Mouse (Mus musculus) layer of hippocampus, postnatal 36 days (tissue): ENCODE data around the gene Depdc5. TPM values are rescaled to one million over a fixed set of nuclear protein-coding genes. Genes with fewer than 3 reads are reported as not detected.
A peak's percentile ranks its signal among the peaks of the same experiment; 100 is the strongest.

Source experiments
- DNase-seq, 2 experiments: peaks; one replicate each; pipeline ENCODE4 v3.0.0; 2022
- total RNA-seq, 2 experiments: library from RNA; stranded (reverse); gene quantifications; 2 replicates each; pipeline ENCODE4 v1.2.3; 2021

The Depdc5 gene
- total RNA-seq, 2 experiments from 2014 or later, result 64.3 to 69.0 TPM

GRCm38 (mm10) chr5:33002781-33003180, 139.3 kb downstream of the Depdc5 start:
- no peak for DNase-seq

- no peak for DNase-seq
Observed at GRCm38 (mm10) chr5:33003500-33003899, 140.0 kb downstream of the Depdc5 start.

GRCm38 (mm10) chr5:33004110-33004509, 140.6 kb downstream of the Depdc5 start:
- DNase-seq, result no peak

GRCm38 (mm10) chr5:33005442-33006145, 142.1 kb downstream of the Depdc5 start:
- peak in 1 of 2 experiments; percentile 37 for DNase-seq

- peak in 1 of 2 experiments; percentile 58 for DNase-seq
Observed at GRCm38 (mm10) chr5:33006670-33007069, 143.2 kb downstream of the Depdc5 start.

GRCm38 (mm10) chr5:33007371-33007770, 143.9 kb downstream of the Depdc5 start:
- no peak for DNase-seq

- DNase-seq, result no peak
Observed at GRCm38 (mm10) chr5:33009301-33009700, 145.8 kb downstream of the Depdc5 start.

GRCm38 (mm10) chr5:33009818-33010812, 146.6 kb downstream of the Depdc5 start:
- no peak for DNase-seq

GRCm38 (mm10) chr5:33011132-33012106, 147.9 kb downstream of the Depdc5 start:
- no peak for DNase-seq

GRCm38 (mm10) chr5:33014096-33014495, 150.6 kb downstream of the Depdc5 start:
- no peak for DNase-seq

GRCm38 (mm10) chr5:33015579-33015978, 152.1 kb downstream of the Depdc5 start:
- no peak for DNase-seq

GRCm38 (mm10) chr5:33018189-33018560, 154.7 kb downstream of the Depdc5 start:
- DNase-seq, result no peak

GRCm38 (mm10) chr5:33018561-33019425, 155.3 kb downstream of the Depdc5 start, which contains the start of gene Ywhah:
Gene Ywhah, plus strand, starts transcription at chr5:33018816.
- DNase-seq, result peak; percentile 94 to 97

- no peak for DNase-seq
Observed at GRCm38 (mm10) chr5:33019426-33019821, 155.9 kb downstream of the Depdc5 start.

GRCm38 (mm10) chr5:33021622-33022021, 158.1 kb downstream of the Depdc5 start:
- DNase-seq, result no peak

- DNase-seq, result no peak
Observed at GRCm38 (mm10) chr5:33023337-33023736, 159.8 kb downstream of the Depdc5 start.

- no peak for DNase-seq
Observed at GRCm38 (mm10) chr5:33024474-33024873, 161.0 kb downstream of the Depdc5 start.

- DNase-seq, result no peak
Observed at GRCm38 (mm10) chr5:33028656-33029055, 165.2 kb downstream of the Depdc5 start.

- no peak for DNase-seq
Observed at GRCm38 (mm10) chr5:33030425-33031175, 167.1 kb downstream of the Depdc5 start.
